Mouse (Mus musculus): ENCODE measurements around the gene Wipf3.

GRCm38 (mm10) chr6:54494612-54495398 lies 65.4 kb downstream of the Wipf3 start:
- TF ChIP-seq CTCF (IDR thresholded peaks at IDR 0.05; ENCODE audit: control insufficient read depth, insufficient read depth, low read length) (no peak), POLR2A (IDR thresholded peaks at IDR 0.05; ENCODE audit: borderline replicate concordance, control insufficient read depth, low read depth, low read length) (no peak)

Data from bone marrow, adult 2 months (tissue).